Mouse (Mus musculus) testis, adult 2 months (tissue): ENCODE measurements around the gene Tmem88.

Experiments used
- CTCF ChIP-seq: fragments of 200-500 bp; IDR thresholded peaks from 2 replicates; pipeline ENCODE4 v1.5.1; 2012; ENCODE audit warnings: low read depth, mild to moderate bottlenecking, inconsistent platforms, low read length, moderate library complexity; ENCODE audit not compliant: control insufficient read depth, insufficient read depth, insufficient replicate concordance
- POLR2A ChIP-seq: fragments of 200-500 bp; IDR thresholded peaks from 2 replicates; pipeline ENCODE4 v1.6.1; 2012; ENCODE audit warnings: low read depth, mild to moderate bottlenecking, inconsistent platforms, low read length, moderate library complexity; ENCODE audit not compliant: control insufficient read depth

DNA sequence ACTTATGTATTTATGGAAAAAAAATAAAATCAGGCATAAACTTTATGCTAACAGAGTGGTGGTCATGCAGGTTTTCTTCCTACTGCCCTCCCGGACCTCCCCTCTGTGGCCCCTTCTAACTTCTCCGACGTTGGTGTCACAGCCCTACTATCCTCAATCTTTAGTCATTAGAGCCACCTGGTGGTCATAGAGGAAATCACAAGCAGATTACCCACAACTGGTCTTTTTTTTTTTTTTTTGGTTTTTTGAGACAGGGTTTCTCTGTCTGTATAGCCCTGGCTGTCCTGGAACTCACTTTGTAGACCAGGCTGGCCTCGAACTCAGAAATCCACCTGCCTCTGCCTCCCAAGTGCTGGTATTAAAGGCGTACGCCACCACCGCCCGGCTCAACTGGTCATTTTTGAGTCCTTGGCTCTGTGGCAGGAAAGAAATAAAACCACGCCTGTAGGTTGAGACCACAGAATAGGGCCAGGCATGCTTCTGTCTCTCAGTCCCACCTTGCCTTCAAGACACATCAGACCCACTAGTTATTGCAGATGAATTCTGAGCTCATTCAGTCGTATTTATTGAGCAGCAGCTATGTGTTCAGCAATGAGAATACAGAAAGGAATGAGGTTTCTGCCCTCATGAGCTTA is 7.5 kb downstream of the Tmem88 start:
- TF ChIP-seq POLR2A = no peak
- TF ChIP-seq CTCF = no peak
